Comparison of ENCODE assay signal across 28 mouse cellular contexts in genomic region chr13:60004611-60005010, GRCm38 (mm10).
"Had no signal": no experiment of that assay in that cellular context is flagged by ENCODE, and none has a peak within 500 bp of the region (broad histone marks: within the 10 kb centered on the region; RNA-seq: fewer than 3 reads in every experiment).

No protein-coding gene starts in this region.

- H3K4me2 ChIP-seq: embryonic facial prominence, embryonic 12.5 days; embryonic facial prominence, embryonic 13.5 days; embryonic facial prominence, embryonic 15.5 days; forebrain, embryonic 12.5 days; forebrain, embryonic 13.5 days; forebrain, embryonic 15.5 days had no signal

- H3K9me3 ChIP-seq: embryonic facial prominence, embryonic 10.5 days; embryonic facial prominence, embryonic 12.5 days; embryonic facial prominence, embryonic 13.5 days; embryonic facial prominence, embryonic 15.5 days; forebrain, embryonic 10.5 days; forebrain, embryonic 12.5 days; forebrain, embryonic 13.5 days; forebrain, embryonic 15.5 days had no signal

- H3K27me3 ChIP-seq: embryonic facial prominence, embryonic 12.5 days; embryonic facial prominence, embryonic 13.5 days; embryonic facial prominence, embryonic 15.5 days; forebrain, embryonic 12.5 days; forebrain, embryonic 13.5 days; forebrain, embryonic 15.5 days had no signal

- H3K36me3 ChIP-seq: embryonic facial prominence, embryonic 10.5 days; embryonic facial prominence, embryonic 12.5 days; embryonic facial prominence, embryonic 13.5 days; embryonic facial prominence, embryonic 15.5 days; forebrain, embryonic 10.5 days; forebrain, embryonic 12.5 days; forebrain, embryonic 15.5 days had no signal

- ATAC-seq: forebrain, embryonic 13.5 days; forebrain, embryonic 14.5 days; forebrain, embryonic 15.5 days; forebrain, embryonic 16.5 days; forebrain, postnatal 0 days had no signal

- H3K9ac ChIP-seq: embryonic facial prominence, embryonic 12.5 days; embryonic facial prominence, embryonic 13.5 days; embryonic facial prominence, embryonic 15.5 days; forebrain, embryonic 12.5 days; forebrain, embryonic 13.5 days; forebrain, embryonic 15.5 days; forebrain, postnatal 0 days had no signal

- H3K4me3 ChIP-seq: embryonic facial prominence, embryonic 10.5 days; embryonic facial prominence, embryonic 12.5 days; embryonic facial prominence, embryonic 13.5 days; embryonic facial prominence, embryonic 15.5 days; erythroblast, embryonic 14.5 days; forebrain, embryonic 10.5 days; forebrain, embryonic 12.5 days; forebrain, embryonic 13.5 days; forebrain, embryonic 15.5 days; gastrocnemius, adult 2 months; heart, adult 2 months had no signal

- DNase-seq: cerebellum, adult 2 months; cerebellum, adult 8-10 months; cerebellum, adult 9-10 months; cerebellum, adult 9-11 months; cerebellum, postnatal 10 days; cerebellum, postnatal 14 days; cerebellum, postnatal 25 days; cerebellum, postnatal 36 days; embryo, embryonic 11 days; forebrain, postnatal 0 days; gastrocnemius, adult 2 months; gastrocnemius, postnatal 10 days; gastrocnemius, postnatal 14 days; gastrocnemius, postnatal 25 days; gastrocnemius, postnatal 36 days; heart, adult 18-20 months; heart, adult 2 months had no signal

- H3K27ac ChIP-seq: embryonic facial prominence, embryonic 10.5 days; embryonic facial prominence, embryonic 12.5 days; embryonic facial prominence, embryonic 13.5 days; embryonic facial prominence, embryonic 15.5 days; forebrain, embryonic 12.5 days; forebrain, embryonic 13.5 days; forebrain, embryonic 15.5 days; gastrocnemius, adult 2 months; heart, adult 2 months had no signal
